Mouse (Mus musculus): Measurements from ENCODE around the gene Slc8a2. TPM values are rescaled to one million over a fixed set of nuclear protein-coding genes. Genes with fewer than 3 reads are reported as not detected.

The Slc8a2 gene
- total and polyA plus RNA-seq, 2 experiments, result 0.06 TPM; not detected in 1

- Histone ChIP-seq H3K27ac (replicated peaks; ENCODE audit: insufficient read depth, low read depth, low read length) (no peak overlapping the region), H3K27me3 (ENCODE audit: control insufficient read depth, insufficient read depth, low read length) (peaks cover 5% of the 10 kb centered on the region; the same call in 1 of the 2 replicates), H3K36me3 (ENCODE audit: control insufficient read depth, insufficient read depth, low read length) (no peaks in the 10 kb centered on the region), H3K79me2 (ENCODE audit: control insufficient read depth, insufficient read depth, low read length) (no peaks in the 10 kb centered on the region), H3K4me3 (ENCODE audit: insufficient read depth, low read depth, low read length) (no peak overlapping the region), H3K9ac (ENCODE audit: low read depth, low read length) (no peak overlapping the region), H3K4me1 (ENCODE audit: control insufficient read depth, insufficient read depth, low read length) (peaks cover 2% of the 10 kb centered on the region)
- no peak for DNase-seq (ENCODE audit: extremely low read depth, low read depth, low spot score)
- TF ChIP-seq POLR2A (IDR thresholded peaks at IDR 0.05; ENCODE audit: extremely low read depth, insufficient read depth, low read length), result no peak
- TF ChIP-seq CTCF (IDR thresholded peaks at IDR 0.05; ENCODE audit: low read depth, low read length), result no peak
- 80% methylated on average over 5 of the region's 5 CpGs for WGBS
Observed at GRCm38 (mm10) chr7:16128899-16129298, 727 bp upstream of the Slc8a2 start.

- Histone ChIP-seq H3K27me3 (ENCODE audit: control insufficient read depth, insufficient read depth, low read length) (peaks cover 5% of the 10 kb centered on the region; the same call in 1 of the 2 replicates), H3K27ac (replicated peaks; ENCODE audit: insufficient read depth, low read depth, low read length) (no peak overlapping the region), H3K36me3 (ENCODE audit: control insufficient read depth, insufficient read depth, low read length) (no peaks in the 10 kb centered on the region), H3K79me2 (ENCODE audit: control insufficient read depth, insufficient read depth, low read length) (no peaks in the 10 kb centered on the region), H3K9ac (ENCODE audit: low read depth, low read length) (no peak overlapping the region), H3K4me1 (ENCODE audit: control insufficient read depth, insufficient read depth, low read length) (peaks cover 2% of the 10 kb centered on the region), H3K4me3 (ENCODE audit: insufficient read depth, low read depth, low read length) (no peak overlapping the region)
- DNase-seq (ENCODE audit: extremely low read depth, low read depth, low spot score), result no peak
- TF ChIP-seq POLR2A (IDR thresholded peaks at IDR 0.05; ENCODE audit: extremely low read depth, insufficient read depth, low read length) (no peak), CTCF (IDR thresholded peaks at IDR 0.05; ENCODE audit: low read depth, low read length) (no peak)
- 4% methylated on average over 37 of the region's 38 CpGs for WGBS
Observed at GRCm38 (mm10) chr7:16129846-16130691, 443 bp downstream of the Slc8a2 start.

- 37% methylated on average over 13 of the region's 13 CpGs for WGBS
- no peak for TF ChIP-seq CTCF (IDR thresholded peaks at IDR 0.05; ENCODE audit: low read depth, low read length)
- no peak for TF ChIP-seq POLR2A (IDR thresholded peaks at IDR 0.05; ENCODE audit: extremely low read depth, insufficient read depth, low read length)
- no peak overlapping the region for H3K4me3 ChIP-seq (ENCODE audit: insufficient read depth, low read depth, low read length)
- no peak overlapping the region for H3K27ac ChIP-seq (replicated peaks; ENCODE audit: insufficient read depth, low read depth, low read length)
- H3K4me1 ChIP-seq (ENCODE audit: control insufficient read depth, insufficient read depth, low read length), result peaks cover 2% of the 10 kb centered on the region
- H3K9ac ChIP-seq (ENCODE audit: low read depth, low read length), result no peak overlapping the region
- DNase-seq (ENCODE audit: extremely low read depth, low read depth, low spot score), result no peak
- H3K27me3 ChIP-seq (ENCODE audit: control insufficient read depth, insufficient read depth, low read length), result peaks cover 5% of the 10 kb centered on the region; the same call in 1 of the 2 replicates
- H3K36me3 ChIP-seq (ENCODE audit: control insufficient read depth, insufficient read depth, low read length), result no peaks in the 10 kb centered on the region
- H3K79me2 ChIP-seq (ENCODE audit: control insufficient read depth, insufficient read depth, low read length), result no peaks in the 10 kb centered on the region
Observed at GRCm38 (mm10) chr7:16130956-16131634, 1.5 kb downstream of the Slc8a2 start.

- WGBS, result 20% methylated on average over 7 of the region's 7 CpGs
- H3K4me3 ChIP-seq (ENCODE audit: insufficient read depth, low read depth, low read length), result no peak overlapping the region
- no peaks in the 10 kb centered on the region for H3K36me3 ChIP-seq (ENCODE audit: control insufficient read depth, insufficient read depth, low read length)
- no peak overlapping the region for H3K27ac ChIP-seq (replicated peaks; ENCODE audit: insufficient read depth, low read depth, low read length)
- H3K79me2 ChIP-seq (ENCODE audit: control insufficient read depth, insufficient read depth, low read length), result no peaks in the 10 kb centered on the region
- no peak overlapping the region for H3K9ac ChIP-seq (ENCODE audit: low read depth, low read length)
- TF ChIP-seq CTCF (IDR thresholded peaks at IDR 0.05; ENCODE audit: low read depth, low read length) (no peak), POLR2A (IDR thresholded peaks at IDR 0.05; ENCODE audit: extremely low read depth, insufficient read depth, low read length) (no peak)
- DNase-seq (ENCODE audit: extremely low read depth, low read depth, low spot score), result no peak
- peaks cover 2% of the 10 kb centered on the region for H3K4me1 ChIP-seq (ENCODE audit: control insufficient read depth, insufficient read depth, low read length)
- H3K27me3 ChIP-seq (ENCODE audit: control insufficient read depth, insufficient read depth, low read length), result peaks cover 5% of the 10 kb centered on the region; the same call in 1 of the 2 replicates
Observed at GRCm38 (mm10) chr7:16132161-16132581, 2.5 kb downstream of the Slc8a2 start.

- Histone ChIP-seq H3K27me3 (ENCODE audit: control insufficient read depth, insufficient read depth, low read length) (peaks cover 5% of the 10 kb centered on the region; the same call in 1 of the 2 replicates), H3K27ac (replicated peaks; ENCODE audit: insufficient read depth, low read depth, low read length) (no peak overlapping the region), H3K4me3 (ENCODE audit: insufficient read depth, low read depth, low read length) (no peak overlapping the region), H3K9ac (ENCODE audit: low read depth, low read length) (no peak overlapping the region), H3K36me3 (ENCODE audit: control insufficient read depth, insufficient read depth, low read length) (no peaks in the 10 kb centered on the region), H3K79me2 (ENCODE audit: control insufficient read depth, insufficient read depth, low read length) (no peaks in the 10 kb centered on the region), H3K4me1 (ENCODE audit: control insufficient read depth, insufficient read depth, low read length) (peaks cover 2% of the 10 kb centered on the region)
- DNase-seq (ENCODE audit: extremely low read depth, low read depth, low spot score), result no peak
- TF ChIP-seq CTCF (IDR thresholded peaks at IDR 0.05; ENCODE audit: low read depth, low read length) (no peak), POLR2A (IDR thresholded peaks at IDR 0.05; ENCODE audit: extremely low read depth, insufficient read depth, low read length) (no peak)
- 62% methylated on average over 3 of the region's 3 CpGs for WGBS
Observed at GRCm38 (mm10) chr7:16132926-16133325, 3.3 kb downstream of the Slc8a2 start.
